Mouse (Mus musculus): ENCODE data around the gene Tmem247.

GRCm38 (mm10) chr17:86962894-86963585 is 45.9 kb downstream of the Tmem247 start, which contains the start of gene Rhoq:
- no peak for TF ChIP-seq ZMIZ1 (IDR thresholded peaks at IDR 0.05; ENCODE audit: low read depth, low read length)
- TF ChIP-seq RCOR1 (conservative IDR thresholded peaks at IDR 0.05; ENCODE audit: low read depth, low read length): no peak
- peak; percentile 57; the same call in 1 of the 2 replicates for TF ChIP-seq POLR2A (IDR thresholded peaks at IDR 0.05; ENCODE audit: low read depth, low read length)

Data from CH12.LX (cell line).